Mouse (Mus musculus) adipose tissue, adult 10 weeks (tissue): Measurements from ENCODE around the gene Gm3072. TPM values are rescaled to one million over a fixed set of nuclear protein-coding genes. Genes with fewer than 3 reads are reported as not detected.

Experiments used
- polyA plus RNA-seq: library from polyadenylated mRNA; stranded (reverse); fragments of 350-450 nt; fragmentation: Illumina TruSeq; extraction: RNeasy Lipid Tissue Mini Kit (QIAGEN cat#74804); gene quantifications from one replicate; pipeline ENCODE4 v1.2.3, GENCODE M21; 2014; ENCODE audit warnings: low read depth, low replicate concordance

The Gm3072 gene
- polyA plus RNA-seq = not detected

DNA sequence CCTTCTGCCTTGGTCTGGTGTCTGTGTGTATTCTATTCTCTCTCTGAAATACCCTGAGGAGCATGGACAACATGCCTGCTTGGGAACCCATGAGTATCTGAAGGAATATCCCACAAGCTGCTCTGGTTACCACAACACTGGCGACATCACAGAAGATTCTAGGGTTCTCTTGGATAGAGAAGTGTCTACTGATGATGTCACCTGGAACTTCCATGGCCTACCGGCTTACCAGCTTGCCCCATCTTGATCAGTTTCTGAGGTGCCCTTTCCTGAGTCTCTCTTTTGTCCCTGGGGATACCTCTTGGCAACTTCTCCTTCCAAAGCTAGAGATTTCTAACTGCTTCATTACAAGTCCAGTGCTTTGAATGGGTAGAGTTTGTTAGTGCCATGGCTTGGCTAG, at the start of gene Gm3072:
Gm3072 (minus strand) TSS at position 101 of the 400 bp plus-strand sequence.

DNA sequence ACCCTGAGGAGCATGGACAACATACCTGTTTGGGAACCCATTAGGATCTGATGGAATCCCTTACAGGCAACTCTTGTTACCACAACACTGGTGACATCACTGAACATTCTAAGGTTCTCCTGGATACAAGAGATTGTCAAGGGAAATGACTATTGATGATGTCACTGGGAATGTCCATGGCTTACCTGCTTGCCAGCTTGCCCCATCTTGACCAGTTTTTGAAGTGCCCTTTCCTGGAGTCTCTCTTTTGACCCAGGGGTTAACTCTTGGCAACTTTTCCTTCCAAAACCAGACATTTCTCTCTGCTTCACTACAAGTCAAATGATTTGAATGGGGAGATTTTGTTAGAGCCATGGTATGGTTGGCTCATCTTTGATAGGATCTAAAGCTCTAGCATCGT, 22.0 kb upstream of the Gm3072 start, which contains the start of gene Gm3676:
Gm3676 (minus strand) TSS at position 101 of the 400 bp plus-strand sequence.

DNA sequence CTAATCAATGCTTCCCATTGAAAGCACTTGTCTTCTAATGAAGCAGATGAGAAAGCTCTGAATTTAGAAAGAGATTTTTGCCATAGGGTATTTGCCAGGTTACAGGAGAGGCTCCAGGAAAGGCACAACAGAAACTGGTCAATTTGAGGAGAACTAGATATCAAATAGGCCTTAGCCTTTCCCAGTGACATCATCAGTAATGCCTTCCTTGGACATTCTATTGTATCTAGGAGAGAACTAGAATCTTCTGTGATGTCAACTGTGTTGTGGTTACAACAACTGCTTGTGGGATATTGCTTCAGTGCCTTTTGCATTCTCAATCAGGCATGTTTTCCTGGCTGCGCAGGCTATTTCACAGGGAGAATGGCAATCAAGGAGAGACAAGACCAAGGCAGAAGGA, 51.5 kb downstream of the Gm3072 start, which contains the start of gene 1700049E17Rik2:
1700049E17Rik2 (plus strand) TSS at position 301 of the 400 bp plus-strand sequence.

Other genes with a start within 250 kb of the Gm3072 start
- not detected for gene Gm7945, start 238.2 kb downstream of the Gm3072 start, polyA plus RNA-seq
- not detected for gene Gm6482, start 216.3 kb downstream of the Gm3072 start, polyA plus RNA-seq
- gene Gm7954, start 171.1 kb downstream of the Gm3072 start, polyA plus RNA-seq = not detected
- 1.2 TPM for gene Gm3486, start 135.1 kb downstream of the Gm3072 start, polyA plus RNA-seq
- not detected for gene Gm7970, start 69.0 kb downstream of the Gm3072 start, polyA plus RNA-seq
- not detected for gene 1700049E17Rik2, start 51.4 kb downstream of the Gm3072 start, polyA plus RNA-seq
- 1.1 TPM for gene Gm3676, start 21.9 kb upstream of the Gm3072 start, polyA plus RNA-seq
- gene Gm8068, start 77.3 kb upstream of the Gm3072 start, polyA plus RNA-seq = not detected
- gene Gm7929, start 126.0 kb upstream of the Gm3072 start, polyA plus RNA-seq = not detected
- not detected for gene Gm47189, start 147.8 kb upstream of the Gm3072 start, polyA plus RNA-seq